Mouse (Mus musculus) forebrain, embryonic 11.5 days (tissue): ENCODE measurements at regions not wholly inside any gene's neighbourhood (a gene's known extent, or its start where the extent isn't known, plus 50 kb on each side); places are given as distances from the start of the nearest gene placed in this dataset.

Experiments used
- ATAC-seq: fragments of 200-750 bp; cut with Nextera tagmentation; replicated peaks from 2 replicates; pipeline ENCODE4 v1.8.0; 2017; ENCODE audit warnings: moderate TSS enrichment; ENCODE audit not compliant: low FRiP score
- DNase-seq: peaks from one replicate; pipeline ENCODE4 v3.0.0-alpha.2; 2017; ENCODE audit warnings: low spot score
- H3K27ac ChIP-seq: fragments of 300-500 bp; sonication (generic); 2 replicates; pipeline ENCODE4 v1.5.1; 2014; ENCODE audit warnings: low read depth, low read length
- H3K27me3 ChIP-seq: fragments of 300-500 bp; sonication (generic); 2 replicates; pipeline ENCODE4 v1.6.1; 2014; ENCODE audit warnings: mild to moderate bottlenecking, low read length, mixed read lengths; ENCODE audit not compliant: control insufficient read depth, insufficient read depth
- H3K36me3 ChIP-seq: fragments of 300-500 bp; sonication (generic); 2 replicates; pipeline ENCODE4 v1.6.1; 2014; ENCODE audit warnings: mild to moderate bottlenecking, low read length, moderate library complexity, mixed read lengths; ENCODE audit not compliant: control insufficient read depth, insufficient read depth
- H3K4me1 ChIP-seq: fragments of 300-500 bp; sonication (generic); replicated peaks from 2 replicates; pipeline ENCODE4 v1.6.1; 2014; ENCODE audit warnings: low read length, mixed read lengths; ENCODE audit not compliant: control insufficient read depth, insufficient read depth
- H3K4me2 ChIP-seq: fragments of 300-500 bp; sonication (generic); 2 replicates; pipeline ENCODE4 v1.6.1; 2014; ENCODE audit warnings: low read depth, mild to moderate bottlenecking, low read length, moderate library complexity, mixed read lengths; ENCODE audit not compliant: severe bottlenecking
- H3K4me3 ChIP-seq: fragments of 300-500 bp; sonication (generic); 2 replicates; pipeline ENCODE4 v1.5.1; 2014; ENCODE audit warnings: low read depth, low read length
- H3K9ac ChIP-seq: fragments of 300-500 bp; sonication (generic); 2 replicates; pipeline ENCODE4 v1.6.1; 2014; ENCODE audit warnings: low read length
- H3K9me3 ChIP-seq: fragments of 300-500 bp; sonication (generic); 2 replicates; pipeline ENCODE4 v1.6.1; 2016; ENCODE audit warnings: low read length, mixed read lengths; ENCODE audit not compliant: control insufficient read depth
- WGBS: fragments of 180-500 bp; shearing (Covaris S2); extraction: QIAGEN DNeasy Blood & Tissue Kit; methylation state at CpG from one replicate; pipeline ENCODE4 v1.1.7; 2014; 5-methylcytosine and 5-hydroxymethylcytosine counted together

GRCm38 (mm10) chr5:51288234-51288633 lies 279.3 kb downstream of the Ppargc1a start:
- H3K9me3 ChIP-seq = no peaks in the 10 kb centered on the region
- no peaks in the 10 kb centered on the region for H3K27me3 ChIP-seq
- no peak overlapping the region for H3K9ac ChIP-seq
- DNase-seq = no peak
- no peak for ATAC-seq
- H3K27ac ChIP-seq = no peak overlapping the region
- no peaks in the 10 kb centered on the region for H3K4me1 ChIP-seq
- H3K4me3 ChIP-seq = no peak overlapping the region
- no peaks in the 10 kb centered on the region for H3K36me3 ChIP-seq
- no peak overlapping the region for H3K4me2 ChIP-seq
- WGBS = 88% methylated on average over 2 of the region's 2 CpGs

DNA sequence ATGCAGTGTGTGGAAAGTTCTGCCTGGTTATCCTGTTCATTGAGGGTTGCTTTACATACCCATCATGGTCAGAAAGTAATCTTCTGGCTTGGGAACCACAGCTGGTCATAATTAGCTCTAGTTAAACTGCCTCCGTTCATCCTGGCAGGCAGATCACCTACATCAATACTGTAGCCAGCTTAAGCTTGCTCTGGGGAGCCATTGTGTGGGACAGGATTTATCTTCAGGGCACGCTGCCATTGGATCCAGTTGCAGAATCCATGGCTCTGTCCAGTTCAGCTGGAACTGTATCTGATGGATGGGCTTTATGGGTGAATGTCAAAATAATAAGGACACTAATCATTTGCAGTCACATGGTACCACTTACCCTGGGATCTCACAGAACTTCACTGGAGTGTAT lies 326.4 kb downstream of the Ppargc1a start:
- ATAC-seq = no peak
- Histone ChIP-seq H3K9me3 (no peaks in the 10 kb centered on the region), H3K27ac (no peak overlapping the region), H3K36me3 (no peaks in the 10 kb centered on the region), H3K4me2 (no peak overlapping the region), H3K4me1 (no peaks in the 10 kb centered on the region), H3K27me3 (no peaks in the 10 kb centered on the region), H3K9ac (no peak overlapping the region), H3K4me3 (no peak overlapping the region)
- 78% methylated on average over 2 of the region's 2 CpGs for WGBS
- DNase-seq = no peak

DNA sequence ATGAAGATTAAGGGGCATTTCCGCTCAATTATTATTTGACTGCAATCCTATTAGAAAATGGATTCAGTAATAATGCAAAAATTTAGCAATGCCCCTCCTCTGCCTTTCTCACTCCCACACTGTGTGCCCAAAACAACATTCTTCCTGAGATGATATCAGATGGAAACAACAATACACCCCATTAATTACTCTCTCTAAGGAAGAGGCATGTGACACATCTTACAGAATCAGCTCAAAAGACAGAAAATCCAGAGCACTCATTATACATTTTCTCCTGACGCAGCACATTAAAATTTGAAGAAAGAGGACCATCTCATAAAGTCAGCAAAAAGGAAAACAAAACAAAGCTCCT lies 333.5 kb downstream of the Ppargc1a start:
- no peak for ATAC-seq
- 74% methylated on average over 2 of the region's 2 CpGs for WGBS
- no peaks in the 10 kb centered on the region for H3K9me3 ChIP-seq

DNA sequence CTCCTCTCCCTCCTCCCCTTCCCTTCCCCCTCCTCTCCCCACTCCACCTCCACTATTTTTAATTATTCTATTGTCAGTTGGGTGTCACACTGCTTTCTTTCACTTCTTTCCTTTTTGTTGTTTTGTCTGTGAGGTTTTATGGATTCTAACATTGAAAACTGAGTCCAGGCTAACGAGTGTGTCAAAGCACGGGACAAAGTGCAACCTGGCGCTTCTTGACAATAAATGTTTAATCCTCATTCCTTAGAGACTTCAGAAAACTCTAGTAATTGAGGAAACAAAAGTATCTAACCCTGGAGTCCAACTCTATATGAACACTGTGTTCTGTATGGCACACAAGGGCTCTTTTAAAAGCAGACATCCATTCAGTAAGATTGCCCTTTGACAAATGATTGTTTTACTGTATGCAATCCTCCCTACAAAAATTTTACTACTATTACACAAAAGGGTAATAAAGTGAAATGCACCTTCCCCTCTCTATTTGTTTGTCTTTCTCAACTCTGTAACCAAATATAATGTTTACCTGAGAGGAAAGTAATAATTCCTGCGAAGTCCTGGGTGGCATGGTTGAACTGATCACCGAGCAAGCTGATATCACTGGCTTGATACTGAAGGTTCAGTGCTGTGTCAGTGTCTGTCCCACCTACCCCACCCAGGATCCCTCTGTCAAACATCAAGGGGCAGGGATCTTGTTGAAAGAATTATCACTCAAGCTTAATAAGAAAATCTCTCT lies 334.1 kb downstream of the Ppargc1a start:
- no peak for DNase-seq
- no peaks in the 10 kb centered on the region for H3K9me3 ChIP-seq
- H3K27me3 ChIP-seq = no peaks in the 10 kb centered on the region
- H3K9ac ChIP-seq = no peak overlapping the region
- H3K4me1 ChIP-seq = no peaks in the 10 kb centered on the region
- H3K4me3 ChIP-seq = no peak overlapping the region
- WGBS = 53% methylated on average over 5 of the region's 5 CpGs
- ATAC-seq = no peak
- H3K4me2 ChIP-seq = no peak overlapping the region
- no peak overlapping the region for H3K27ac ChIP-seq
- no peaks in the 10 kb centered on the region for H3K36me3 ChIP-seq

More for the DNA sequence above, 333.5 kb downstream of the Ppargc1a start:
- H3K27me3 ChIP-seq = no peaks in the 10 kb centered on the region
- H3K4me3 ChIP-seq = no peak overlapping the region
- no peak overlapping the region for H3K9ac ChIP-seq
- H3K36me3 ChIP-seq = no peaks in the 10 kb centered on the region
- H3K27ac ChIP-seq = no peak overlapping the region
- H3K4me2 ChIP-seq = no peak overlapping the region
- DNase-seq = no peak
- H3K4me1 ChIP-seq = no peaks in the 10 kb centered on the region

DNA sequence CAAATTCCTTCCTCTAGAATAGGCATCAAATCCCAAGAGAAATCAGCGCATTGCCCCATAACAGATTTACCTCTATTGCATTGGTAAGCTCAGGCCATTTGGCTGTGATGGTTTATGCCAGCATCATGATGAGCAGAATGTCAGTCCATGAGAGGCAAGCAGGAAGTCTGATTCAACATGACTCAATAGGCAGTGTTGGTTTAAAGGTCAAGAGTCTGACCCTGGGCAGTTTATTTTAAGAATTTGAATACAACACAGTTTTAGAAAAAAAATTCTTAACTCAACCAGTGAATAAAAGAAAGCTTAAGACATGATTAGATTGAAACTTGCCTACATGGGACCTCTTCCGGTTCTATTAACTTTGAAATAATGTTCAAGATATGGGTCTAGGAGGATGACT lies 337.7 kb downstream of the Ppargc1a start:
- no peak overlapping the region for H3K4me2 ChIP-seq
- H3K9me3 ChIP-seq = no peaks in the 10 kb centered on the region
- DNase-seq (no peak), ATAC-seq (no peak)
- H3K4me3 ChIP-seq = no peak overlapping the region
- 94% methylated on average over 2 of the region's 2 CpGs for WGBS
- H3K9ac ChIP-seq = no peak overlapping the region
- no peak overlapping the region for H3K27ac ChIP-seq
- H3K27me3 ChIP-seq = no peaks in the 10 kb centered on the region
- H3K36me3 ChIP-seq = no peaks in the 10 kb centered on the region
- H3K4me1 ChIP-seq = no peaks in the 10 kb centered on the region

- 72% methylated on average over 3 of the region's 3 CpGs for WGBS
- Histone ChIP-seq H3K27ac (no peak overlapping the region), H3K27me3 (no peaks in the 10 kb centered on the region), H3K9me3 (no peaks in the 10 kb centered on the region), H3K4me3 (no peak overlapping the region), H3K9ac (no peak overlapping the region), H3K4me1 (no peaks in the 10 kb centered on the region), H3K4me2 (no peak overlapping the region), H3K36me3 (no peaks in the 10 kb centered on the region)
- DNase-seq = no peak
- no peak for ATAC-seq
Measured at GRCm38 (mm10) chr5:51227996-51228395, 339.5 kb downstream of the Ppargc1a start.

DNA sequence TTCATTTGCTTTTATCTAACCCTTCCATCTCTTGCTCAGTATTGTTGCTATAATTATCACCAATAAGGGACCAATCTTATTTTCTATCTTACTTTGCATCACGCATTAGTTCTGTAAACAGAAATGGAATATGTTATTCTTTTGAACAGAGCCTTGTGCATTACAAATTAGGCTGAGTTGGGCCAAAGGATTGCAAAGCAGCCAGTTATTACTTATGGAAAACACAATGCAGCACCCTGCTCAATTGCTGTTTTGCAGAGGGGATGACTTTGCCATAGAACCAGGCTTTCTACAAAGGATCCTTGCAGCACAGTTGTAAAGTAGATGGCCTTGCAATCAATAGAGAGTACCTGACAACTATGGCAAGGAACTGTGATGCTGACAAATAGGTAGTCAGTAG lies 364.3 kb downstream of the Ppargc1a start:
- Histone ChIP-seq H3K4me1 (no peaks in the 10 kb centered on the region), H3K27me3 (no peaks in the 10 kb centered on the region), H3K9ac (no peak overlapping the region), H3K27ac (no peak overlapping the region), H3K4me2 (no peak overlapping the region), H3K4me3 (no peak overlapping the region), H3K36me3 (no peaks in the 10 kb centered on the region), H3K9me3 (no peaks in the 10 kb centered on the region)
- ATAC-seq = 0 out of 2 replicates have a peak, but pooled peaks have one; percentile 39
- no peak for DNase-seq
- WGBS = 65% methylated on average over 1 of the region's 1 CpGs

GRCm38 (mm10) chr5:51202525-51203215 lies 364.9 kb downstream of the Ppargc1a start:
- Histone ChIP-seq H3K4me3 (no peak overlapping the region), H3K27ac (no peak overlapping the region), H3K36me3 (no peaks in the 10 kb centered on the region), H3K9me3 (no peaks in the 10 kb centered on the region), H3K27me3 (no peaks in the 10 kb centered on the region), H3K9ac (no peak overlapping the region), H3K4me2 (no peak overlapping the region), H3K4me1 (no peaks in the 10 kb centered on the region)
- 71% methylated on average over 4 of the region's 4 CpGs for WGBS
- DNase-seq (no peak), ATAC-seq (no peak)
